17 mouse cellular contexts compared by ENCODE assay signal in the genomic region with DNA sequence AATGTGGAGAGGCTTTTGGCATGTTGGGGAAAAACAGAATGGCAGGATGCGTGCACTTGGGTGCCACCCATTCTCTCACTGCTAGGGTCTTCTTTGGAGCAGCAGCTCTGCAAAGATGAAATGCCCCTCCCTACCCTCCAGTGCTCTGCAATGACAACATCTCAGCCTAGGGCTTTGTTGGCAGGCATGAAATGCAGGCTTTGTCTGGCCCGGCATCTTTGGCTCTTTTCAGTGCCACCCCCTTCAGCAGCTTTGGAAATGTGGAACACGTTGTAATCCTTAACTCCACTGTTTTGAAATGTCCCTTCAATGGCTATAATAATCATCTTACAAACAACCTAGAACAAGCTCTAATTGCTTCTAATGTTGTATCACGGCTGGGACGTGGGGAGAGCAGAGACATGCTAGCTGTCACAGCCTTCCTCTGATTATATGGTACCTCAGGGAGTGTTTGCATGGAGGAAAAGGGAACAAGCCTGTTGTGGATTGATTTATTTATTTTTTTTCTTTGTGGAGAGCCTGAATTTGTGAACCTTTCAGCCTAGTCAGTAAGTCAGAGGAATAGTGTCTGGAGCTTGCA.
DNase-seq lines count a peak whose midpoint lies in the region; ATAC-seq lines count a peak whose summit lies in the region.
"Had no signal": no experiment of that assay in that cellular context is flagged by ENCODE, and none has a peak within 500 bp of the region (broad histone marks: within the 10 kb centered on the region; RNA-seq: fewer than 3 reads in every experiment).

No protein-coding gene starts in this region.

- 41% methylated on average over 5 of the region's 5 CpGs for WGBS in hindbrain, embryonic 11.5 days
- 20% methylated on average over 5 of the region's 5 CpGs for WGBS in hindbrain, embryonic 16.5 days
- WGBS in neural tube, embryonic 13.5 days, result 28% methylated on average over 5 of the region's 5 CpGs
- WGBS in hindbrain, embryonic 15.5 days, result 18% methylated on average over 5 of the region's 5 CpGs

- peak; percentile 56; the same call in 1 of the 2 replicates for ATAC-seq in hindbrain, embryonic 11.5 days (ENCODE audit: low FRiP score)
- no peak for ATAC-seq in hindbrain, embryonic 16.5 days
- ATAC-seq in neural tube, embryonic 13.5 days (ENCODE audit: low read depth), result no peak
- peak; percentile 69; the same call in 1 of the 2 replicates for ATAC-seq in hindbrain, embryonic 15.5 days (ENCODE audit: low FRiP score, low read depth)
- ATAC-seq in inflammation-experienced regulatory T-cells, adult 6 months, result no peak
- ATAC-seq: liver, embryonic 12.5 days had no signal

- H3K27ac ChIP-seq in hindbrain, embryonic 11.5 days (ENCODE audit: low read depth, low read length), result no peak overlapping the region
- no peak overlapping the region for H3K27ac ChIP-seq in hindbrain, embryonic 16.5 days (ENCODE audit: low read depth, low read length)
- H3K27ac ChIP-seq in neural tube, embryonic 13.5 days (replicated peaks), result 0 out of 2 replicates have a peak overlapping the region, but pooled peaks have one; percentile 4
- H3K27ac ChIP-seq in hindbrain, embryonic 15.5 days (replicated peaks), result no peak overlapping the region
- H3K27ac ChIP-seq: gastrocnemius, adult 2 months; heart, adult 2 months; kidney, embryonic 15.5 days; limb, embryonic 10.5 days; liver, embryonic 12.5 days; lung, embryonic 15.5 days; neural tube, embryonic 12.5 days; stomach, embryonic 15.5 days had no signal

- no peak overlapping the region for H3K4me3 ChIP-seq in hindbrain, embryonic 11.5 days (ENCODE audit: low read depth, low read length)
- H3K4me3 ChIP-seq in hindbrain, embryonic 16.5 days (ENCODE audit: low read length), result no peak overlapping the region
- no peak overlapping the region for H3K4me3 ChIP-seq in neural tube, embryonic 13.5 days
- H3K4me3 ChIP-seq in hindbrain, embryonic 15.5 days, result no peak overlapping the region
- H3K4me3 ChIP-seq: gastrocnemius, adult 2 months; heart, adult 2 months; kidney, embryonic 15.5 days; limb, embryonic 10.5 days; liver, embryonic 12.5 days; lung, embryonic 15.5 days; neural tube, embryonic 12.5 days; stomach, embryonic 15.5 days had no signal

- H3K9ac ChIP-seq in hindbrain, embryonic 11.5 days (ENCODE audit: low read depth, low read length), result no peak overlapping the region
- no peak overlapping the region for H3K9ac ChIP-seq in hindbrain, embryonic 16.5 days (ENCODE audit: low read depth, low read length)
- H3K9ac ChIP-seq in neural tube, embryonic 13.5 days, result no peak overlapping the region
- no peak overlapping the region for H3K9ac ChIP-seq in hindbrain, embryonic 15.5 days
- H3K9ac ChIP-seq: kidney, embryonic 15.5 days; liver, embryonic 12.5 days; lung, embryonic 15.5 days; neural tube, embryonic 12.5 days; stomach, embryonic 15.5 days had no signal

- no peak overlapping the region for H3K4me2 ChIP-seq in hindbrain, embryonic 11.5 days (replicated peaks; ENCODE audit: low read depth, low read length)
- no peak overlapping the region for H3K4me2 ChIP-seq in hindbrain, embryonic 16.5 days (ENCODE audit: low read length)
- no peak overlapping the region for H3K4me2 ChIP-seq in neural tube, embryonic 13.5 days
- no peak overlapping the region for H3K4me2 ChIP-seq in hindbrain, embryonic 15.5 days
- H3K4me2 ChIP-seq: kidney, embryonic 15.5 days; liver, embryonic 12.5 days; lung, embryonic 15.5 days; neural tube, embryonic 12.5 days; stomach, embryonic 15.5 days had no signal

- no peaks in the 10 kb centered on the region for H3K27me3 ChIP-seq in hindbrain, embryonic 11.5 days (ENCODE audit: control insufficient read depth, insufficient read depth, low read length)
- H3K27me3 ChIP-seq in hindbrain, embryonic 16.5 days (replicated peaks; ENCODE audit: control insufficient read depth, insufficient read depth, low read length), result no peaks in the 10 kb centered on the region
- H3K27me3 ChIP-seq in neural tube, embryonic 13.5 days, result no peaks in the 10 kb centered on the region
- H3K27me3 ChIP-seq in hindbrain, embryonic 15.5 days, result no peaks in the 10 kb centered on the region
- H3K27me3 ChIP-seq: kidney, embryonic 15.5 days; liver, embryonic 12.5 days; lung, embryonic 15.5 days; neural tube, embryonic 12.5 days; stomach, embryonic 15.5 days had no signal

- no peaks in the 10 kb centered on the region for H3K9me3 ChIP-seq in hindbrain, embryonic 11.5 days (ENCODE audit: control insufficient read depth, low read length)
- H3K9me3 ChIP-seq in hindbrain, embryonic 16.5 days (ENCODE audit: control insufficient read depth, low read length), result no peaks in the 10 kb centered on the region
- no peaks in the 10 kb centered on the region for H3K9me3 ChIP-seq in neural tube, embryonic 13.5 days
- H3K9me3 ChIP-seq in hindbrain, embryonic 15.5 days, result no peaks in the 10 kb centered on the region
- H3K9me3 ChIP-seq: kidney, embryonic 15.5 days; limb, embryonic 10.5 days; liver, embryonic 12.5 days; lung, embryonic 15.5 days; neural tube, embryonic 12.5 days; stomach, embryonic 15.5 days had no signal

- no peaks in the 10 kb centered on the region for H3K4me1 ChIP-seq in hindbrain, embryonic 11.5 days (replicated peaks; ENCODE audit: control insufficient read depth, insufficient read depth, low read length)
- peaks cover 3% of the 10 kb centered on the region for H3K4me1 ChIP-seq in hindbrain, embryonic 16.5 days (ENCODE audit: control insufficient read depth, insufficient read depth, low read depth, low read length)
- H3K4me1 ChIP-seq in neural tube, embryonic 13.5 days (replicated peaks), result peaks cover 22% of the 10 kb centered on the region
- peaks cover 23% of the 10 kb centered on the region for H3K4me1 ChIP-seq in hindbrain, embryonic 15.5 days (replicated peaks)
- H3K4me1 ChIP-seq: limb, embryonic 10.5 days; liver, embryonic 12.5 days had no signal

- H3K36me3 ChIP-seq in hindbrain, embryonic 11.5 days (ENCODE audit: control insufficient read depth, insufficient read depth, low read length), result no peaks in the 10 kb centered on the region
- no peaks in the 10 kb centered on the region for H3K36me3 ChIP-seq in hindbrain, embryonic 16.5 days (ENCODE audit: control insufficient read depth, insufficient read depth, low read length)
- H3K36me3 ChIP-seq in neural tube, embryonic 13.5 days, result no peaks in the 10 kb centered on the region
- H3K36me3 ChIP-seq in hindbrain, embryonic 15.5 days, result no peaks in the 10 kb centered on the region
- H3K36me3 ChIP-seq: kidney, embryonic 15.5 days; limb, embryonic 10.5 days; liver, embryonic 12.5 days; lung, embryonic 15.5 days; neural tube, embryonic 12.5 days; stomach, embryonic 15.5 days had no signal

- DNase-seq in hindbrain, embryonic 11.5 days (ENCODE audit: low spot score), result no peak
- DNase-seq in neural tube, embryonic 10.5 days (ENCODE audit: extremely low spot score, low spot score), result no peak
- peak; percentile 52 for DNase-seq in telencephalon, adult 2 months (ENCODE audit: low read depth, low spot score)
- DNase-seq in adrenal gland, adult 8-10 months, result no peak
- DNase-seq: cerebellum, adult 18-20 months; gastrocnemius, adult 2 months; heart, adult 2 months had no signal

Comparison
In these comparisons a context has a peak if more than half of its experiments do, and no peak if none do; other contexts are left out.
1. ATAC-seq: peak in hindbrain, embryonic 11.5 days (single experiment) and hindbrain, embryonic 15.5 days (single experiment); none in hindbrain, embryonic 16.5 days (single experiment), neural tube, embryonic 13.5 days (single experiment) and inflammation-experienced regulatory T-cells, adult 6 months (single experiment).